Mouse (Mus musculus): ENCODE data around the gene Gprc5b. TPM values are rescaled to one million over a fixed set of nuclear protein-coding genes. Genes with fewer than 3 reads are reported as not detected.

Gprc5b gene
- 100 to 1,000 TPM; 143 to 170 TPM for total RNA-seq (2021)
- long read RNA-seq, experiment 1, full-length matches to known transcripts = 73 of 106 reads
- long read RNA-seq, experiment 1, partial matches to known transcripts = 6 of 106 reads
- long read RNA-seq, experiment 1, other reads (novel, unspliced or antisense) = 27 of 106 reads
- long read RNA-seq, experiment 2, full-length matches to known transcripts = 31 of 108 reads
- long read RNA-seq, experiment 2, partial matches to known transcripts = 4 of 108 reads
- long read RNA-seq, experiment 2, other reads (novel, unspliced or antisense) = 73 of 108 reads

GRCm38 (mm10) chr7:118995007-118995406 lies at the start of gene Gprc5b:
Gene Gprc5b, minus strand, starts transcription at chr7:118995211.
- DNase-seq (ENCODE audit: low spot score in 2 of 2) = peak; percentile 87 to 93

- DNase-seq (ENCODE audit: low spot score in 2 of 2) = no peak
Measured at GRCm38 (mm10) chr7:119041502-119041901, 46.5 kb upstream of the Gprc5b start.

- DNase-seq (ENCODE audit: low spot score in 2 of 2) = no peak
Measured at GRCm38 (mm10) chr7:119037581-119037980, 42.6 kb upstream of the Gprc5b start.

GRCm38 (mm10) chr7:119034243-119034961 lies 39.4 kb upstream of the Gprc5b start:
- DNase-seq (ENCODE audit: low spot score in 2 of 2) = no peak

- DNase-seq (ENCODE audit: low spot score in 2 of 2) = peak; percentile 51 to 61
Measured at GRCm38 (mm10) chr7:119023394-119023921, 28.4 kb upstream of the Gprc5b start.

GRCm38 (mm10) chr7:119022238-119023156 lies 27.5 kb upstream of the Gprc5b start:
- peak; percentile 28 to 44 for DNase-seq (ENCODE audit: low spot score in 2 of 2)

- peak; percentile 48 to 54 for DNase-seq (ENCODE audit: low spot score in 2 of 2)
Measured at GRCm38 (mm10) chr7:119019537-119019936, 24.5 kb upstream of the Gprc5b start.

- no peak for DNase-seq (ENCODE audit: low spot score in 2 of 2)
Measured at GRCm38 (mm10) chr7:119015736-119016135, 20.7 kb upstream of the Gprc5b start.

- peak; percentile 74 to 75 for DNase-seq (ENCODE audit: low spot score in 2 of 2)
Measured at GRCm38 (mm10) chr7:119010854-119011529, 16.0 kb upstream of the Gprc5b start.

GRCm38 (mm10) chr7:119002501-119002900 lies 7.5 kb upstream of the Gprc5b start:
- no peak for DNase-seq (ENCODE audit: low spot score in 2 of 2)

- no peak for DNase-seq (ENCODE audit: low spot score in 2 of 2)
Measured at GRCm38 (mm10) chr7:119001965-119002364, 7.0 kb upstream of the Gprc5b start.

GRCm38 (mm10) chr7:118999857-119000256 lies 4.8 kb upstream of the Gprc5b start:
- DNase-seq (ENCODE audit: low spot score in 2 of 2) = no peak

GRCm38 (mm10) chr7:118996137-118996837 lies 1.3 kb upstream of the Gprc5b start:
- DNase-seq (ENCODE audit: low spot score in 2 of 2) = peak; percentile 78 to 83

GRCm38 (mm10) chr7:118995671-118996070 lies 660 bp upstream of the Gprc5b start:
- no peak for DNase-seq (ENCODE audit: low spot score in 2 of 2)

- peak in 1 of 2 experiments; percentile 44 for DNase-seq (ENCODE audit: low spot score in 2 of 2)
Measured at GRCm38 (mm10) chr7:118994231-118994842, 674 bp downstream of the Gprc5b start.

GRCm38 (mm10) chr7:118993597-118994230 lies 1.3 kb downstream of the Gprc5b start:
- DNase-seq (ENCODE audit: low spot score in 2 of 2) = no peak

- no peak for DNase-seq (ENCODE audit: low spot score in 2 of 2)
Measured at GRCm38 (mm10) chr7:118992623-118993405, 2.2 kb downstream of the Gprc5b start.

- DNase-seq (ENCODE audit: low spot score in 2 of 2) = no peak
Measured at GRCm38 (mm10) chr7:118992080-118992560, 2.9 kb downstream of the Gprc5b start.

All from adrenal gland, adult 18-20 months (tissue).